Mouse (Mus musculus): ENCODE data around the gene Gm20449.
"Not testable (repeated sequence)": the region's sequence is repeated elsewhere in the genome, so short reads cannot be mapped to it uniquely, and the experiment has no call there.

- not testable (repeated sequence) for TF ChIP-seq ZNF384 (IDR thresholded peaks at IDR 0.05; ENCODE audit: low read depth, low read length); MAFK (IDR thresholded peaks at IDR 0.05; ENCODE audit: insufficient read depth, low read depth, low read length); CHD2 (IDR thresholded peaks at IDR 0.05; ENCODE audit: low read depth, low read length); HCFC1 (IDR thresholded peaks at IDR 0.05; ENCODE audit: borderline replicate concordance, insufficient read depth, low read length); ZC3H11A (IDR thresholded peaks at IDR 0.05; ENCODE audit: borderline replicate concordance, low read depth, low read length)
These were observed 214 bp downstream of the Gm20449 start for GRCm38 (mm10) chr7:41499018-41499388.
